Mouse (Mus musculus): ENCODE measurements around the gene Uvrag.
A peak's percentile ranks its signal among the peaks of the same experiment; 100 is the strongest.

Gene Uvrag

DNA sequence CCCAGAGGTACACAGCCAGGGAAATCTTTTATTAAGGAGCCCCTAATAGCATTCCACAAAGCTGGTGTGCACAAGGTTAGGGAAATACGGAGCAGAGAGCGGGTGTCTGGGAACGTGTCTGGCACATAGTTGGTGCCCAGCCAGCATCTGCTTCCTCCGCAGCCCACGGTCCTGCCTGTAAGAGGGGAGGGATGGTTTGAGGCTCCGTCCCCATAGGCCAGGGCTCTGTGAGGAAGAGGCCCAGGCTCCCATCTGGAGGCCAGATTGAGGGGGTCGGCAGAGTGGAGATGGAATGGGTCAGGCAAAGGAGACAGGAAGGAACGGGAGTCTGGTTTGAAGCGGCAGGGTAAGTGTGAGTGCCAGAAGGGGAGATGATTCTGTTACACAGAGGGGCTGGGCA is 289.7 kb downstream of the Uvrag start:
- DNase-seq (ENCODE audit: low read depth, low spot score), result no peak

DNA sequence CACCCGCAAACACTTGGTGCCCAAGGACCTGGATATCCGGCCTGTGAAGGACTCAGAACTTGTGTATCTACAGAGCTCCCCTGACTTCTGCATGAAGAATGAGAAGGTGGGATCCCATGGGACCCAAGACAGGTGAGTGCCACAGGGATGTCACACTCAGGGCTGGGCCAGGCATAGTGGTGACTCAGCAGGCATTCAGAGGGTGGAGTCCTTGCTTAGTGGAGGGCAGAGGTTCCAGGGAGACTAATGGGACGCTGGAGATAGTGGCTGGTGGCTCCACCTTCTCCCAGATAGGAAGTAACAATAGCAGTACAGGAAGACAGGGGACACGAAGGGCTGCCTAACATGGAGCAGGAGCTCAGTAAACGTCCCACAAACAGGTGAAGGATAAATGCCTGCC is 290.6 kb downstream of the Uvrag start:
- no peak for DNase-seq (ENCODE audit: low read depth, low spot score)

DNA sequence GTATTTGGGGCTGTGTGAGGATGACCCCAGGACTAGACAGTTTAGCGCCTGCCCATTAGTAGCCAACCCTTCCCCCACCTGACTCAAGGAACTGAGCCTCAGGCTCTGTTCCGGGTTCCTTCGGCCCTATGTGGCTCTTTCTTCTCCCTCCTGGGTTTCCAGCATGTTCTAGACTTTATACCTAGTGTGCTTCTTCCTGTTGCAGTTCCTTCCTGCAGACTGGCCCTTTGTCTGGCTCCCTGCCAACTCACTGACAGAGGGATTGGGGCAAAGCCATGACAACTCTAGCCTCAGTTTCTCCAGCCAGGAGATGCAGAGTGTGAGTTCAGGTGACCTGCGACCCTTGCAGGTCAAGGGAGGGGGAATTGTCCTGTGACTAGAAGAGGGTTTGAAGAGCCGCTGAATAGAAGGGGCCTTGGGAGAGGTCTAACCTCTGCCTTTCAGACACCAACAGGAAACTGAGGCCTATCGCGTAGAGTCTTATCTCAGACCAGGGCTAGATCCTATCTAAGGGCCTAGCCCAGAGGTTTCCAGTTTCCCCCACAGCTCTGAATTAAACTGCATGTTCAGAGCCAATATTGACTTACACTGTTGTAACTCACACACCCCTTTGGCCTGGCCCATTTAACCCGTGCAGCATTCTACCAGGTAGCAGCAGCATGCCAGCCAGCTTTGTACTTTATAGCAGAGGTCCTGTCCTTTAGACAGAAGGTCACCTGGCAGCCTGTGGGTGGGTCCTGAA is 291.9 kb downstream of the Uvrag start:
- DNase-seq (ENCODE audit: low read depth, low spot score), result no peak

DNA sequence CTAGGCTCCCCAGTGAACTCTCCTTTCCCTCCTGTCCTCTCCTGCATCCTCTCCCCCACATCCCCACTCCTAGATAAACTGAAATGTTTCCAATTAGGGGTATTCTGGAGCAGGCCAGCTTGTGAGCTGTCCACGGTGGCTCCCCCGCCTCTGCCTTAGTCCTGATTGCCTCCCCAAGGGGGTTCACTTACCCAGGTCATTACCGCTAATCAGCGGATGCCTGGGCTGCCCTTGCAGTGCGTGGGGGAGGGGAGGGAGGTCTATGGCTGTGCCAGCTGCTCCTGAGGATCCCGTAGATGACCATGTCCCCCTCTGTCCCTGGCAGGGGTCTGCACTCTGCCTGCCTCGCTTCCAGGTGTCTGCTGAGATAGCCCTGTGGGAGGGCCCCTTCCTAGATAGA is 297.3 kb downstream of the Uvrag start:
- no peak for DNase-seq (ENCODE audit: low read depth, low spot score)

DNA sequence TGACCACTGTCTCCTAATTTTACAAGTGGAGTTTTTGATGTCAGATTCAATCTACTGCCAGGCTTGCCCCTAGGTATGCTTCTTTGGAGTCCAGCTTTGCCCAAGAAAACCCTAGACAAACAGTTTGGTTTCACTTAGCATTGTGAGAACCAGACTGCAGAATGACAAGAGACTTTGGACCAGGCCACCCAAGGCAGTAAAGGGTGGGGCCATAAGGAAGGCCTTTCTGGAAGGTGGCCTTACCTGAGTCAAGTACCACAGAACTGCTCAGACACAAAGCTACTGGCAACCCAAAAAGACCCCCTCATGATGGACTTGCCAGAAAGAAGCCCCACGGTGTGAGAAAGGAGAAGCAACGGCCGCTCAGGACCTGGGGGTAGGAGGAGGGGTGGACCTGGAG is 297.9 kb downstream of the Uvrag start:
- no peak for DNase-seq (ENCODE audit: low read depth, low spot score)

DNA sequence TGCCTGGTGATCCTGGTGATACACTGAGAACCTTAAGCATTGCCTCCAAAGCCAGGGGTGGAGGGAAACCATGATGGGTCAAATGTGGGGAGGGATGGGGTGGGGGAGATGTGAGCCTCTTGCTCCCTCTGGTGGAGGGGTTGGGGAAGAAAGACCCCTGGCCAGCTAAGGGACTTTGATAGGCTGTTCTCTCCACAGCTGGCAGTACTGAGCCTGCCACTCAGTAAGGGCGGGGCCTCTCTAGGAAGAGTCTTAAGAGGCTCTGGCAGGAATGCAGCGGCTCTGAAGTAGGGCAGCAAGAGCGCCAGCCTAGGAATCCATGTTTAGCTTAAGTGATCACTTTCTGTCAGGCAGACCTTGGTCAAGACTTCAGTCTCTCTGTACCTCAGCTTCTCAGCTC is 299.1 kb downstream of the Uvrag start:
- no peak for DNase-seq (ENCODE audit: low read depth, low spot score)

DNA sequence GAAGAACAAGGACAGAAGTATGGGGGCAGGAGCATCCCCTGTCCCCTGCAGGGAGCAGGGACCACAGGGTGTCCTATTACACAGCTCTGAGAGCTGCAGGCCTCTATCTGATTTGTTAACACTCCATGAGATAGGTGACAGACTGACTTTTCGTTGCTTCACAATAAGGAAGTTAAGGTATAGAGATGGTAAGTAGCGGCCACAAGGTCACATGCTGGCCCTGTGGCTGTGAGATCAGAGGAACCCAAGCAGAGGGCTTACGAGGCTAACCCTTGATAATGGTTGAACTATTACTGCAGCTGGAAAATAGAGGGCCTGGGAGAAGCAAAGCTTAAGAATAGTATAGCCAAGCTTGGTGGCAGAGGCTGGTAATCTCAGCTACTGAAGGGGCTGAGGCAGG is 300.2 kb downstream of the Uvrag start:
- DNase-seq (ENCODE audit: low read depth, low spot score), result no peak

DNA sequence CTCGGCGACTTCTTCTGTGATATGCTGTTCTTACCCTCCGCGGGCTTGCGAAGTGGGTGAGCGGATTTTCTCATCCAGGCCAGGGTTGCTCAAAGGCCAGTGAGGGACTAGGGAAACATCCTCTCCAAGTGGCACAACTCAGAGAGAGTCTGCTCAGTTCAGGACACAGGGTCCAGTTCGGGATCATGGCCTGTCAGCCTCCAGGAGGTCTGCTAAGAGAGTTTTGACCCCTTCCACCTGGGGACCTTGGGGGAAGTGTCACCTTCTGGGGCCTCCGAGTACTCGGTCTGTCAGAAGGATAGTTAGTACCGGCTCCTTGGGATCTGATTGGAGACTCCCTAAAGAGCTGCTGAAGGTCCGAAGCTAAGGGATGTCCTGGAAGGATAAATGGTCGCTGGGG is 301.6 kb downstream of the Uvrag start:
- DNase-seq (ENCODE audit: low read depth, low spot score), result no peak

DNA sequence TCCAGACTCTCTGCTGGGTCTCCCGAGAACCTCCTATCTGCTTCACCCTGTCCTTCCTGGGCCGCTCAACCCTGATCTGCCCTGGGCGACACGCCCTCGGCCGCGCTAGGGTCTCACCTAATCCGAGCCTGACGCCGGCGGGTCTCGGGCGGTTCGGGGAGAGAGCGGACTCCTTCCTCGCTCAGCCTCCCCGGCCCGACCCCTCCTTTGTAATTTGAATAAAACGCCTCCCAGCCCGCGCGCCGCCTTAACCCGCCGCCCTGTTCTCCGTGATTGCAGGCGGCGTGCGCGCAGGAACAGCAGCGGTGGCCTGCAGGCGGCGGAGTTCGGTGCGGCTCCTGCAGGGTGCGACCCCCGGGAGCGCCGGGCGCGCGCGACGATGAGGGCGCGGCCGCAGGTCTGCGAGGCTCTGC is 302.2 kb downstream of the Uvrag start:
- no peak for DNase-seq (ENCODE audit: low read depth, low spot score)

DNA sequence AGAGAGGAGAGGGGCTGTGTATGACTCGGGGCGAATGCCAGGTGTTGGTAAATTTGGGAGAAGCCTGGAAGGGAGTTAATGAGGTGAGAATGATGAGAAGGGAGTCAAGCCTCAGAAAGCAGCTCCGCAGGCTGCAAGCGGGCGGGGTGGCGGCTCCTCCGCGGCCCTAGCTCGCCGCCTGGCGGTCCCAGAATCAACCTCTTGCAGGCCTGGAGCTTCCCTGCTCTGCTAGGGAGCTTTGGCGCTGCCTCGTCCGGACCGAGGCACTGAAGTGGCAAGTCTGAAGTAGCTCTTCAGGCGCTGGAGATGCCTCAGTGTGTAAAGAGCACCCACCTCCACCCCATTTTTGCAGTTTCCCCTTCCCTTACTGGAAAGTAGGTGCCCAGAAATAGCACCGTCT is 303.0 kb downstream of the Uvrag start:
- DNase-seq (ENCODE audit: low read depth, low spot score), result peak; percentile 66

DNA sequence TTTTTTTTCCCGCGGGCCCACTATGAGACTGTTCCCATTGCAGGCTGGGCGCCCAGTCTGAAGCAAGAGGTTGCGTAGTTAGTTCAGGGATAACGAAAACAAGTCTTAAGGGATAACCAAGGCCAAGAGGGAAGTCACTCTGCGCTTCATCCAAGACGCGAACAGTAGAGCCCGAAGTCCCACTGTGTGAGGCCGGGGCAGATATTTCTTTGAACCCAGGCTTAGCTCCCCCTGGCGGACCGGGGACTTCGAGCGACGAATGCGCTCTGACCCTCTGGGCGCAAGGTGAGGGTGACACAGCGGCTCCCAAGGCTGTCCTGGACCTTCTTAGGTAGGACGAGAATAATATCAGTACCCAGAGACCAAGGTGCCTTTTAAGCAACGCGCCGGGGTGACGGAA is 304.3 kb downstream of the Uvrag start:
- DNase-seq (ENCODE audit: low read depth, low spot score), result peak; percentile 61

DNA sequence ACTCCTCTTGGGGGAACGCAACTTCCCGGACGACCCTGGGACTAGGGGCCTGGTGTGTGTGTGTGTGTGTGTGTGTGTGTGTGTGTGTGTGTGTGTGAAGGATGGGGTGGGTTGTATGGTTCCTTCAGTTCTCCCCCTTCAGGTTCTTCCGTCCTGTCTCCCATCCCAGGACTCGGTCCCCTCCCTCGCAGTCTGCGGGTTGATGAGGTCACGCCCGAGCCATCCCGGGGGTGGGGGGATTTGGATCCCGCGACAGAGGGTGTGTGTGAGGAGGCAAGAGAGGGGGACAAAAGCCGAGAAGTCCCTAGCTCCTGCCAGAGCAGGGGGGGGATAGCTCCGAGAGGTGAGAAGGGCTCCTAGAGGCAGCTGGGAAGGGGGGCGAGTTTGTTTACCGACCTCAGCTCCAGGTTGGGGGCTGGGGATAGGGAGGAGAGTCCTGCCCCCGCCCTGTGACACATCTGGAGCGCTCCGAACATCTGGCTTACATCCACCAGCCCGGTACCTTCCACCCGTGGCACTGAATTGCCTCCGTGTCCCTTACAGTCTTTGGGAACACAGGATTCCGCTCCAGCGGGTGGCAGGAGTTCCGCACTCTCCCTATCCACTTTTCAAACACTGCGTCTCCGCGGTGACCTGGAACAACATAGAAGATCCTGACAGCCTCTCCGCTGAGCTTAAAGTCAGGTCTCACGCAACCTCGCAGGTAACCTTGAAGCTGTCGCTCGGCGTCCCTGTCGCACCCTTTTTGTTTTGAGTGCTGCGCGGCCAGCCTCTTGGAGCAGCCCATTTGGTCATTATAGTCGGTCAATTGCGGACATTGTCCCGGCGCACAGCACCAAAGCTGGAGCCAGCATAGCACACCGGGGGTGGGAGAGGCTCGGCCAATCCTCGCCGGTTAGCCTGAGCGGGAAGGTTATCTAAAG is 305.2 kb downstream of the Uvrag start:
- DNase-seq (ENCODE audit: low read depth, low spot score), result no peak

Measured in WW6 (cell line).